Mouse (Mus musculus) MEL (cell line): Measurements from ENCODE around the gene Zmat1. TPM values are rescaled to one million over a fixed set of nuclear protein-coding genes. Genes with fewer than 3 reads are reported as not detected.

Experiments
- DNase-seq: peaks from one replicate; pipeline ENCODE4 v3.0.0; 2011; ENCODE audit warnings: low read depth, low spot score
- H3K27ac ChIP-seq: 2 replicates; pipeline ENCODE4 v1.5.1; 2012; ENCODE audit warnings: low read depth, mild to moderate bottlenecking, control low read depth, low read length, moderate library complexity; ENCODE audit not compliant: control insufficient read depth
- H3K27me3 ChIP-seq, 2 experiments: fragments of 150-350 bp in 1 of 2; sonication (generic) in 1 of 2; 2 replicates each; pipeline ENCODE4 v1.6.1; 2012; ENCODE audit warnings: low read length in 2 of 2, mild to moderate bottlenecking in 2 of 2, improper control_type of control experiment in 1 of 2, moderate library complexity in 1 of 2; ENCODE audit not compliant: insufficient read depth in 2 of 2, control insufficient read depth in 1 of 2
- H3K36me3 ChIP-seq, 2 experiments: 2 replicates each; pipeline ENCODE4 v1.6.1; 2012 to 2014; ENCODE audit warnings: low read length in 2 of 2, improper control_type of control experiment in 1 of 2, inconsistent platforms in 1 of 2, mild to moderate bottlenecking in 1 of 2; ENCODE audit not compliant: insufficient read depth in 2 of 2, control insufficient read depth in 1 of 2
- H3K4me1 ChIP-seq, 2 experiments: fragments of 150-350 bp in 1 of 2; sonication (generic) in 1 of 2; 2 replicates each; pipeline ENCODE4 v1.6.1; 2012; ENCODE audit warnings: low read length in 2 of 2, improper control_type of control experiment in 1 of 2, mild to moderate bottlenecking in 1 of 2; ENCODE audit not compliant: insufficient read depth in 2 of 2, control insufficient read depth in 1 of 2
- H3K4me3 ChIP-seq, 2 experiments: fragments of 150-350 bp in 1 of 2; sonication (generic) in 1 of 2; 2 replicates each; pipeline ENCODE4 v1.5.1; 2012; ENCODE audit warnings: low read depth in 2 of 2, low read length in 2 of 2, mild to moderate bottlenecking in 2 of 2, moderate library complexity in 2 of 2, control low read depth in 1 of 2, improper control_type of control experiment in 1 of 2; ENCODE audit not compliant: control insufficient read depth in 1 of 2, insufficient read depth in 1 of 2
- H3K79me2 ChIP-seq: 2 replicates; pipeline ENCODE4 v1.6.1; 2012; ENCODE audit warnings: mild to moderate bottlenecking, low read length, moderate library complexity; ENCODE audit not compliant: control insufficient read depth, poor library complexity, insufficient read depth
- H3K9ac ChIP-seq: 2 replicates; pipeline ENCODE4 v1.6.1; 2012; ENCODE audit warnings: low read depth, mild to moderate bottlenecking, control low read depth, low read length, moderate library complexity; ENCODE audit not compliant: control insufficient read depth, poor library complexity, severe bottlenecking
- H3K9me3 ChIP-seq: fragments of 150-350 bp; sonication (generic); replicated peaks from 2 replicates; pipeline ENCODE4 v1.6.1; 2012; ENCODE audit warnings: mild to moderate bottlenecking, low read length, improper control_type of control experiment, moderate library complexity; ENCODE audit not compliant: insufficient read depth
- BHLHE40 ChIP-seq: IDR thresholded peaks from 2 replicates; pipeline ENCODE4 v1.6.1; 2012; ENCODE audit warnings: low read depth, mild to moderate bottlenecking, inconsistent platforms, low read length, improper control_type of control experiment, borderline replicate concordance
- CHD1 ChIP-seq: IDR thresholded peaks from 2 replicates; pipeline ENCODE4 v1.6.1; 2012; ENCODE audit warnings: low read depth, mild to moderate bottlenecking, inconsistent platforms, low read length, improper control_type of control experiment
- CHD2 ChIP-seq: IDR thresholded peaks from 2 replicates; pipeline ENCODE4 v1.6.1; 2011; ENCODE audit warnings: low read length, improper control_type of control experiment
- CTCF ChIP-seq, 3 experiments: IDR thresholded peaks in 2 of 3; conservative IDR thresholded peaks in 1 of 3; 2 replicates each; pipeline ENCODE4 v1.5.1; 2011 to 2012; ENCODE audit warnings: low read length in 3 of 3, low read depth in 2 of 3, mild to moderate bottlenecking in 2 of 3, improper control_type of control experiment in 1 of 3, inconsistent platforms in 1 of 3, mixed read lengths in 1 of 3, moderate library complexity in 1 of 3; ENCODE audit not compliant: control insufficient read depth in 1 of 3, insufficient read depth in 1 of 3, poor library complexity in 1 of 3, severe bottlenecking in 1 of 3
- E2F4 ChIP-seq: IDR thresholded peaks from 2 replicates; pipeline ENCODE4 v1.6.1; 2011; ENCODE audit warnings: low read depth, low read length, improper control_type of control experiment, borderline replicate concordance
- ELF1 ChIP-seq: IDR thresholded peaks from 2 replicates; pipeline ENCODE4 v1.6.1; 2014; ENCODE audit warnings: low read depth, mild to moderate bottlenecking, inconsistent platforms, low read length, improper control_type of control experiment, moderate library complexity
- EP300 ChIP-seq, 2 experiments: IDR thresholded peaks; 2 replicates each; pipeline ENCODE4 v1.6.1; 2011; ENCODE audit warnings: improper control_type of control experiment in 2 of 2, low read length in 2 of 2, low read depth in 1 of 2, mild to moderate bottlenecking in 1 of 2
- ETS1 ChIP-seq: IDR thresholded peaks from 2 replicates; pipeline ENCODE4 v1.6.1; 2012; ENCODE audit warnings: low read depth, mild to moderate bottlenecking, inconsistent platforms, low read length, improper control_type of control experiment, moderate library complexity
- GABPA ChIP-seq: IDR thresholded peaks from 2 replicates; pipeline ENCODE4 v1.6.1; 2012; ENCODE audit warnings: low read depth, mild to moderate bottlenecking, inconsistent platforms, low read length, improper control_type of control experiment, moderate library complexity
- HCFC1 ChIP-seq: IDR thresholded peaks from 2 replicates; pipeline ENCODE4 v1.6.1; 2012; ENCODE audit warnings: low read depth, mild to moderate bottlenecking, inconsistent platforms, low read length, improper control_type of control experiment, moderate library complexity
- JUND ChIP-seq: IDR thresholded peaks from 2 replicates; pipeline ENCODE4 v1.6.1; 2011; ENCODE audit warnings: low read depth, mild to moderate bottlenecking, improper control_type of control experiment, low read length
- KAT2A ChIP-seq: conservative IDR thresholded peaks from 2 replicates; pipeline ENCODE4 v1.6.1; 2012; ENCODE audit warnings: low read depth, low read length, improper control_type of control experiment, inconsistent platforms
- MAFK ChIP-seq: IDR thresholded peaks from 2 replicates; pipeline ENCODE4 v1.6.1; 2011; ENCODE audit warnings: low read depth, mild to moderate bottlenecking, low read length, improper control_type of control experiment, borderline replicate concordance
- MAX ChIP-seq: IDR thresholded peaks from 2 replicates; pipeline ENCODE4 v1.6.1; 2011; ENCODE audit warnings: low read length, improper control_type of control experiment
- MEF2A ChIP-seq: IDR thresholded peaks from 2 replicates; pipeline ENCODE4 v1.6.1; 2014; ENCODE audit warnings: low read depth, mild to moderate bottlenecking, inconsistent platforms, low read length, improper control_type of control experiment; ENCODE audit not compliant: poor library complexity, insufficient replicate concordance, severe bottlenecking; ENCODE audit errors: extremely low read depth
- MXI1 ChIP-seq: IDR thresholded peaks from 2 replicates; pipeline ENCODE4 v1.6.1; 2011; ENCODE audit warnings: mild to moderate bottlenecking, low read depth, low read length, improper control_type of control experiment
- MYB ChIP-seq: IDR thresholded peaks from 2 replicates; pipeline ENCODE4 v1.6.1; 2011; ENCODE audit warnings: mild to moderate bottlenecking, low read depth, low read length, improper control_type of control experiment
- MYC ChIP-seq: IDR thresholded peaks from 2 replicates; pipeline ENCODE4 v1.6.1; 2011; ENCODE audit warnings: low read depth, mild to moderate bottlenecking, low read length, improper control_type of control experiment, moderate library complexity
- NELFE ChIP-seq: IDR thresholded peaks from 2 replicates; pipeline ENCODE4 v1.6.1; 2011; ENCODE audit warnings: low read depth, low read length, improper control_type of control experiment
- NRF1 ChIP-seq: IDR thresholded peaks from 2 replicates; pipeline ENCODE4 v1.6.1; 2014; ENCODE audit warnings: low read depth, mild to moderate bottlenecking, inconsistent platforms, low read length, improper control_type of control experiment, moderate library complexity; ENCODE audit not compliant: poor library complexity, insufficient read depth, severe bottlenecking
- POLR2A ChIP-seq, 2 experiments: IDR thresholded peaks; 2 replicates each; pipeline ENCODE4 v1.6.1; 2011 to 2012; ENCODE audit warnings: low read length in 2 of 2, mild to moderate bottlenecking in 2 of 2, control low read depth in 1 of 2, improper control_type of control experiment in 1 of 2, low read depth in 1 of 2, moderate library complexity in 1 of 2; ENCODE audit not compliant: control insufficient read depth in 1 of 2, insufficient read depth in 1 of 2, poor library complexity in 1 of 2
- POLR2AphosphoS2 ChIP-seq: IDR thresholded peaks from 2 replicates; pipeline ENCODE4 v1.6.1; 2011; ENCODE audit warnings: low read length, improper control_type of control experiment
- POLR2AphosphoS5 ChIP-seq: IDR thresholded peaks from 2 replicates; pipeline ENCODE4 v1.6.1; 2012; ENCODE audit warnings: low read depth, borderline replicate concordance, mild to moderate bottlenecking, inconsistent platforms, low read length, moderate library complexity, mixed read lengths
- RAD21 ChIP-seq: IDR thresholded peaks from 2 replicates; pipeline ENCODE4 v1.6.1; 2011; ENCODE audit warnings: mild to moderate bottlenecking, low read depth, low read length, improper control_type of control experiment
- SIN3A ChIP-seq: IDR thresholded peaks from 2 replicates; pipeline ENCODE4 v1.6.1; 2012; ENCODE audit warnings: low read length, improper control_type of control experiment, inconsistent platforms
- SMC3 ChIP-seq: IDR thresholded peaks from 2 replicates; pipeline ENCODE4 v1.6.1; 2011; ENCODE audit warnings: low read depth, low read length, improper control_type of control experiment
- TAL1 ChIP-seq: IDR thresholded peaks from 2 replicates; pipeline ENCODE4 v1.6.1; 2012; ENCODE audit warnings: mild to moderate bottlenecking, inconsistent platforms, low read length, moderate library complexity, mixed read lengths
- TBP ChIP-seq: IDR thresholded peaks from 2 replicates; pipeline ENCODE4 v1.8.0; 2011; ENCODE audit warnings: low read depth, low read length, improper control_type of control experiment
- TCF12 ChIP-seq: IDR thresholded peaks from 2 replicates; pipeline ENCODE4 v1.6.1; 2014; ENCODE audit warnings: low read depth, mild to moderate bottlenecking, inconsistent platforms, low read length, improper control_type of control experiment, moderate library complexity
- USF1 ChIP-seq: IDR thresholded peaks from 2 replicates; pipeline ENCODE4 v1.6.1; 2014; ENCODE audit warnings: low read depth, mild to moderate bottlenecking, inconsistent platforms, low read length, improper control_type of control experiment, moderate library complexity
- USF2 ChIP-seq, 2 experiments: IDR thresholded peaks; 2 replicates each; pipeline ENCODE4 v1.6.1; 2011 to 2012; ENCODE audit warnings: improper control_type of control experiment in 2 of 2, low read length in 2 of 2, borderline replicate concordance in 1 of 2, inconsistent platforms in 1 of 2, low read depth in 1 of 2, mild to moderate bottlenecking in 1 of 2; ENCODE audit not compliant: insufficient read depth in 1 of 2
- ZC3H11A ChIP-seq: IDR thresholded peaks from 2 replicates; pipeline ENCODE4 v1.6.1; 2012; ENCODE audit warnings: low read depth, mild to moderate bottlenecking, inconsistent platforms, low read length, improper control_type of control experiment
- ZKSCAN1 ChIP-seq: IDR thresholded peaks from 2 replicates; pipeline ENCODE4 v1.6.1; 2012; ENCODE audit warnings: low read depth, mild to moderate bottlenecking, inconsistent platforms, low read length, improper control_type of control experiment, moderate library complexity
- ZMIZ1 ChIP-seq: IDR thresholded peaks from 2 replicates; pipeline ENCODE4 v1.6.1; 2012; ENCODE audit warnings: low read depth, mild to moderate bottlenecking, inconsistent platforms, low read length, improper control_type of control experiment, moderate library complexity
- ZNF384 ChIP-seq: IDR thresholded peaks from 2 replicates; pipeline ENCODE4 v1.6.1; 2012; ENCODE audit warnings: low read depth, mild to moderate bottlenecking, inconsistent platforms, low read length, improper control_type of control experiment
- polyA plus RNA-seq, 2 experiments: library from polyadenylated mRNA; stranded (reverse) in 1 of 2; unstranded in 1 of 2; fragments of >175 nt in 1 of 2; fragments of >200 nt in 1 of 2; gene quantifications; 2 replicates each; pipeline versions ENCODE4 v1.2.1 to v1.2.4; 2012; ENCODE audit warnings: low replicate concordance in 2 of 2, low read depth in 1 of 2; ENCODE audit not compliant: insufficient read length in 2 of 2, insufficient read depth in 1 of 2, missing spikeins in 1 of 2
- total RNA-seq: library from RNA; depleted of rRNA; stranded (reverse); fragments of 300-350 nt; gene quantifications from 2 replicates; pipeline ENCODE4 v1.2.3, GENCODE M21; 2012; rRNA removed

Gene Zmat1
- 1.6 and 1.7 TPM in 2 replicates for total RNA-seq
- polyA plus RNA-seq = 1 to 10 TPM in 1 of 2 experiments, not detected in 1; 3.9 TPM

GRCm38 (mm10) chrX:135008720-135009470, at the start of gene Zmat1:
Zmat1 (minus strand) TSS chrX:135009209.
- peak; percentile 100 for DNase-seq
- Histone ChIP-seq H3K4me3 (peak within 1 kb of the TSS; percentile 81 to 92), H3K27me3 (no peaks in the 10 kb centered on the region), H3K79me2 (peaks cover 5% of the 10 kb centered on the region; the same call in 1 of the 2 replicates), H3K4me1 (peaks cover 0 to 6% of the 10 kb centered on the region in 2 experiments; a peak in 1 of 4 replicates), H3K36me3 (peaks cover 0 to 11% of the 10 kb centered on the region in 2 experiments; a peak in 2 of 4 replicates), H3K9ac (peak within 1 kb of the TSS; percentile 100), H3K9me3 (no peaks in the 10 kb centered on the region), H3K27ac (peak within 1 kb of the TSS; percentile 99)
- TF ChIP-seq MYB = peak; percentile 86
- no peak for TF ChIP-seq JUND
- TF ChIP-seq MAX = no peak
- no peak for TF ChIP-seq E2F4
- TF ChIP-seq ETS1 = no peak; the same call in 1 of the 2 replicates
- TF ChIP-seq ZMIZ1 = peak; percentile 79
- no peak for TF ChIP-seq EP300 (IDR thresholded peaks at IDR 0.05; ENCODE audit: low read depth in 1 of 2, low read length in 2 of 2)
- TF ChIP-seq SIN3A = peak; percentile 82
- TF ChIP-seq RAD21 = no peak
- TF ChIP-seq TBP = peak; percentile 81; the same call in 1 of the 2 replicates
- TF ChIP-seq KAT2A = no peak; the same call in 1 of the 2 replicates
- TF ChIP-seq ZKSCAN1 = no peak
- TF ChIP-seq HCFC1 = peak; percentile 69
- peak; percentile 89 for TF ChIP-seq POLR2AphosphoS2
- no peak for TF ChIP-seq CHD1
- TF ChIP-seq ZNF384 = peak; percentile 95
- TF ChIP-seq BHLHE40 = no peak
- TF ChIP-seq USF2 (IDR thresholded peaks at IDR 0.05; ENCODE audit: borderline replicate concordance in 1 of 2, insufficient read depth in 1 of 2, low read depth in 1 of 2, low read length in 2 of 2) = no peak
- no peak for TF ChIP-seq MYC
- peak; percentile 71 for TF ChIP-seq ELF1
- TF ChIP-seq NRF1 = no peak
- no peak for TF ChIP-seq MEF2A
- no peak for TF ChIP-seq SMC3
- no peak for TF ChIP-seq CTCF (IDR thresholded peaks at IDR 0.05 in 2 of 3, conservative IDR thresholded peaks at IDR 0.05 in 1 of 3; ENCODE audit: control insufficient read depth in 1 of 3, insufficient read depth in 1 of 3, low read depth in 2 of 3, low read length in 3 of 3, poor library complexity in 1 of 3, severe bottlenecking in 1 of 3)
- no peak for TF ChIP-seq GABPA
- no peak for TF ChIP-seq MAFK
- TF ChIP-seq POLR2AphosphoS5 = peak; percentile 74; the same call in 1 of the 2 replicates
- no peak for TF ChIP-seq ZC3H11A
- peak; percentile 45 for TF ChIP-seq TCF12
- TF ChIP-seq NELFE = peak; percentile 96
- no peak for TF ChIP-seq USF1
- TF ChIP-seq CHD2 = no peak; the same call in 1 of the 2 replicates
- no peak for TF ChIP-seq TAL1
- TF ChIP-seq POLR2A (IDR thresholded peaks at IDR 0.05; ENCODE audit: control insufficient read depth in 1 of 2, insufficient read depth in 1 of 2, low read depth in 1 of 2, low read length in 2 of 2, poor library complexity in 1 of 2) = peak; percentile 95 to 98
- TF ChIP-seq MXI1 = no peak; the same call in 1 of the 2 replicates
